Mouse (Mus musculus): ENCODE results near the gene Ssbp4.

The Ssbp4 gene

DNA sequence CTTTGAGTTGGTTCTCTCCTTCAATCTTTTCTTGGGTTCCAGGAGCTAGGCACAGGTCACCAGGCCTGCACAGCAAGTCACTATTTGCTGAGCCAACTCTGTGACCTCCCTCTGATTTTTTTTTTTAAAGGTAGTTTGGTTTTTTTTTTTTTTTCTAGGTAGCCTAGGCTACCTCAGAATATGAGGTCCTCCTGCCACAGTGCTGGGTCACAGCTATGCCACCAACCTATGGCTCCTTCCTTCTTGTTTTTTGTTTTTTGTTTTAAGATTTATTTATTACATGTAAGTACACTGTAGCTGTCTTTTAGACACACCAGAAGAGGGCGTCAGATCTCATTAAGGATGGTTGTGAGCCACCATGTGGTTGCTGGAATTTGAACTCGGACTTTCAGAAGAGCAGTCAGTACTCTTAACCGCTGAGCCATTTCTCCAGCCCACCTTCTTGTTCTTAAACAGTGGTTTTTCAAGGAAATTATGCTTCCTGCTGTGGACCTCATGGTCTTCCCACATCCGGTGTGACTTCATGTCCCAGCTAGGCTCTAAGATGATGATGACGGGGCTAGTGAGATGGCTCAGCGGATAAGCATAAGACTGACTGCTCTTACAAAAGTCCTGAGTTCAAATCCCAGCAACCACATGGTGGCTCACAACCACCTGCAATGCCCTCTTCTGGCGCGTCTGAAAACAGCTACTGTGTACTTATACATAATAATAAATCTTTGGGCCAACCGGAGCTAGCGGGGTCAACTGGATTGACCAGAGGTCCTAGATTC, 59.1 kb downstream of the Ssbp4 start:
- DNase-seq, result no peak

GRCm38 (mm10) chr8:70547762-70548161, 60.9 kb downstream of the Ssbp4 start:
- no peak for DNase-seq

Measured in lung, postnatal 14 days (tissue).